Mouse (Mus musculus) intestine, embryonic 16.5 days (tissue): Measurements from ENCODE around the gene B230307C23Rik. TPM values are rescaled to one million over a fixed set of nuclear protein-coding genes. Genes with fewer than 3 reads are reported as not detected.
"Not testable (repeated sequence)": the region's sequence is repeated elsewhere in the genome, so short reads cannot be mapped to it uniquely, and the experiment has no call there.

Source experiments
- ATAC-seq: fragments of 200-750 bp; cut with Nextera tagmentation; 2 replicates; pipeline ENCODE4 v1.8.0; 2017; ENCODE audit warnings: moderate TSS enrichment, moderate library complexity
- H3K27ac ChIP-seq: fragments of 300-500 bp; sonication (generic); 2 replicates; pipeline ENCODE4 v1.5.1; 2014; ENCODE audit warnings: mild to moderate bottlenecking, low read length
- H3K27me3 ChIP-seq: fragments of 300-500 bp; sonication (generic); replicated peaks from 2 replicates; pipeline ENCODE4 v1.6.1; 2014; ENCODE audit warnings: low read length, control low read depth, mixed read lengths; ENCODE audit not compliant: control insufficient read depth, insufficient read depth
- H3K36me3 ChIP-seq: fragments of 300-500 bp; sonication (generic); 2 replicates; pipeline ENCODE4 v1.6.1; 2014; ENCODE audit warnings: low read length, control low read depth; ENCODE audit not compliant: control insufficient read depth, insufficient read depth
- H3K4me1 ChIP-seq: fragments of 300-500 bp; sonication (generic); 2 replicates; pipeline ENCODE4 v1.6.1; 2014; ENCODE audit warnings: low read length, control low read depth, mixed read lengths; ENCODE audit not compliant: control insufficient read depth, insufficient read depth
- H3K4me2 ChIP-seq: fragments of 300-500 bp; sonication (generic); 2 replicates; pipeline ENCODE4 v1.6.1; 2014; ENCODE audit warnings: low read depth, low read length, control low read depth
- H3K4me3 ChIP-seq: fragments of 300-500 bp; sonication (generic); 2 replicates; pipeline ENCODE4 v1.5.1; 2014; ENCODE audit warnings: mild to moderate bottlenecking, low read length
- H3K9ac ChIP-seq: fragments of 300-500 bp; sonication (generic); 2 replicates; pipeline ENCODE4 v1.6.1; 2014; ENCODE audit warnings: low read depth, low read length
- H3K9me3 ChIP-seq: fragments of 300-500 bp; sonication (generic); 2 replicates; pipeline ENCODE4 v1.6.1; 2016; ENCODE audit warnings: low read length, control low read depth; ENCODE audit not compliant: control insufficient read depth
- WGBS: fragments of 180-500 bp; shearing (Covaris S2); extraction: QIAGEN DNeasy Blood & Tissue Kit; methylation state at CpG from one replicate; pipeline ENCODE4 v1.1.7; 2014; 5-methylcytosine and 5-hydroxymethylcytosine counted together
- polyA plus RNA-seq: library from polyadenylated mRNA; unstranded; fragments of >200 nt; fragmentation: Nextera tagmentation; extraction: Ambion mirVana; gene quantifications from 2 replicates; pipeline ENCODE4 v1.2.1, GENCODE M21; 2015

B230307C23Rik gene
- polyA plus RNA-seq, 1 experiment from 2014 or later, result 26.5 TPM

- not testable (repeated sequence) for ATAC-seq, H3K4me2 ChIP-seq, H3K4me3 ChIP-seq, H3K9ac ChIP-seq, H3K27me3 ChIP-seq, H3K36me3 ChIP-seq, H3K9me3 ChIP-seq, H3K27ac ChIP-seq, H3K4me1 ChIP-seq
- 70% methylated on average over 3 of the region's 3 CpGs for WGBS
These were observed 4.6 kb upstream of the B230307C23Rik start for GRCm38 (mm10) chr16:97992477-97992876.

DNA sequence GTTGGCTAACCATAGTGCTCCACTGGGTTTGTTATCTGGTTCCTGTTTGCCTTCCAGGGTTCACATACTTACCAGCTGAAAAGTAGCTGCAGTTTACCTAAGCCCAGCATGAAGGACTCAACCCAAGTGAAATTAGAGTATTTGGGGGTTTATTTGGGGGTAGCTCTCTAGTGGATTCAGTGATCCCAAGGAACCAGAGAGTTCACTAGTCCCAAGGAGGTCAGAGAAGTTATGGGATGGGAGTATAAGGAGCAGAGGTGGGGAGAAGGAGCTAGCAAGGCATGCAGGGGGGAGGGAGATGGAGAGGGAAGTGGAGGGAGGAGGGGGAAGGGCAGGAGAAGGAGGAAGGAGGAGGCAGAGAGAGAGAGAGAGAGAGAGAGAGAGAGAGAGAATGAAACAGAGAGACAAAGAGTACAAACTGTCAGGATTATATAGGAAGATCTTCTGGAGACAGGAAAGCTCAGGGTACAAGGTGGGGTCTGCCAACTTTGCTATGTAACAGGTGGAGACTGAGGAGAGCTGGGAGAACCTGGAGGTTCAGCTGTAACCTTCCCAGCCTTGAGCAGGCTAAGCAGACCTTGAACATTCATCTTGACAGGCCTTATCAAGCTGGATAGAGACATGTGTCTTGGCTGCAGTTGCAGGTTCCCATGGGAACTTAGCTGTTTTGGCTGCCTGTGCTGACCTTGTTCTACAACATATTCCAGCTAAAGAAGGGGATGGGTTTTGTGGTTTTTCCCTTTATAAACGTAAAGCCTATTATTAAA lies 1.1 kb upstream of the B230307C23Rik start:
- Histone ChIP-seq H3K27ac (peak overlapping the region; percentile 92), H3K4me1 (peaks cover 13% of the 10 kb centered on the region), H3K27me3 (no peaks in the 10 kb centered on the region), H3K9me3 (peaks cover 4% of the 10 kb centered on the region; the same call in 1 of the 2 replicates), H3K4me2 (peak overlapping the region; percentile 61), H3K4me3 (peak overlapping the region; percentile 64), H3K9ac (peak overlapping the region; percentile 70), H3K36me3 (0 out of 2 replicates have a peak, but pooled peaks cover 4% of the 10 kb centered on the region)
- peak; percentile 22 for ATAC-seq
- 5% methylated on average over 1 of the region's 1 CpGs for WGBS

DNA sequence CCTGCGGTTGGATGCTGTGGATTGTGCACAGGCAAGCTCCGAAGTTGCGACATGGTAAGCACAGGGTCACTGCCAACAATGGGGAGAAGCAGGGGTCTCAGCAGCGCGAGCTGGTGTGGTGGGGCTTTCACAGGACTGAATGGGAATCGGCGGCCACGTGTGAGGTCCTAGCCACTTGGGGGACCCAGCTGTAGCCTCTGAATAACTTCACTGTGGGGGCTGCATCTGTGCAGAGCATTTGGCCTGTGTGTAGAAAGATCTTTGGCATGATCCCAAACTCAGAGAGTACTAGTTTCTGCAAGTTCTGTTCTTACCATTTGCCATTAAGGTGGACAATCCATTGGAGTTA lies 242 bp downstream of the B230307C23Rik start:
- H3K9ac ChIP-seq, result peak overlapping the region; percentile 70
- under 1% methylated on average over 8 of the region's 8 CpGs for WGBS
- H3K4me2 ChIP-seq, result peak overlapping the region; percentile 61
- not testable (repeated sequence) for H3K9me3 ChIP-seq, H3K36me3 ChIP-seq, H3K27me3 ChIP-seq
- H3K4me3 ChIP-seq, result peak overlapping the region; percentile 64
- peak overlapping the region; percentile 92 for H3K27ac ChIP-seq
- peaks cover 13% of the 10 kb centered on the region for H3K4me1 ChIP-seq
- peak; percentile 47; the same call in 1 of the 2 replicates for ATAC-seq

DNA sequence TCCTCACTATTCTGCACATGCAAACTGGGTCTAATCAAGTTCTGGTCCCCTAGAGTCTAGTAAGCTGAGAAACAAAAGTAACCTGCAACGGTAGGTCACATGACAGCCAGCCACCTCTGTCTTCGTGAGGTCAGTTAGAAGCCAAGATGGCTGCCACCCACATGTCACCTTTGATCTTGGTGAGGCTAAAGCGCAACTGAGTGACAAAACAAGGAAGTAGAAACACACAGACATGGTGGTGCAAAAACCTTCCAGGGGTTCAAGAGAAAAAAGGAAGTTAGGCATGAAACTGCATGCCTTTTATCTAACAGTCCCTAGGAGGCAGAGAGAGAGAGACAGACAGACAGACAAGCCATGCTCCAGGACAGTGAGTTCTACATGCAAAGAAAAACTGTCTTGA lies 25.0 kb downstream of the B230307C23Rik start:
- 96% methylated on average over 3 of the region's 3 CpGs for WGBS
- Histone ChIP-seq H3K36me3 (peaks cover 2% of the 10 kb centered on the region; the same call in 1 of the 2 replicates), H3K9me3 (0 out of 2 replicates have a peak, but pooled peaks cover 3% of the 10 kb centered on the region), H3K4me3 (no peak overlapping the region), H3K9ac (no peak overlapping the region), H3K27ac (no peak overlapping the region), H3K4me2 (no peak overlapping the region), H3K27me3 (no peaks in the 10 kb centered on the region), H3K4me1 (no peaks in the 10 kb centered on the region)
- ATAC-seq, result no peak

- no peaks in the 10 kb centered on the region for H3K36me3 ChIP-seq
- no peak overlapping the region for H3K4me2 ChIP-seq
- no peak overlapping the region for H3K27ac ChIP-seq
- no peak overlapping the region for H3K4me3 ChIP-seq
- ATAC-seq, result no peak
- 81% methylated on average over 2 of the region's 2 CpGs for WGBS
- H3K9me3 ChIP-seq, result 0 out of 2 replicates have a peak, but pooled peaks cover 3% of the 10 kb centered on the region
- no peaks in the 10 kb centered on the region for H3K27me3 ChIP-seq
- no peak overlapping the region for H3K9ac ChIP-seq
- no peaks in the 10 kb centered on the region for H3K4me1 ChIP-seq
These were observed 25.7 kb downstream of the B230307C23Rik start for GRCm38 (mm10) chr16:98022657-98023345.

GRCm38 (mm10) chr16:98026186-98026585 lies 29.1 kb downstream of the B230307C23Rik start:
- H3K27ac ChIP-seq, H3K27me3 ChIP-seq, H3K9ac ChIP-seq, H3K36me3 ChIP-seq, ATAC-seq, H3K4me1 ChIP-seq, H3K9me3 ChIP-seq, H3K4me3 ChIP-seq, H3K4me2 ChIP-seq: not testable (repeated sequence)
- 82% methylated on average over 8 of the region's 8 CpGs for WGBS

- not testable (repeated sequence) for H3K4me1 ChIP-seq, H3K4me3 ChIP-seq, H3K36me3 ChIP-seq, H3K27ac ChIP-seq, H3K9ac ChIP-seq, H3K9me3 ChIP-seq, H3K4me2 ChIP-seq, H3K27me3 ChIP-seq, ATAC-seq
- WGBS, result 100% methylated on average over 2 of the region's 2 CpGs
These were observed 37.9 kb downstream of the B230307C23Rik start for GRCm38 (mm10) chr16:98034971-98035370.

GRCm38 (mm10) chr16:98041676-98042075 lies 44.6 kb downstream of the B230307C23Rik start:
- no peak overlapping the region for H3K27ac ChIP-seq
- ATAC-seq, result no peak
- WGBS, result 82% methylated on average over 2 of the region's 2 CpGs
- H3K27me3 ChIP-seq, result no peaks in the 10 kb centered on the region
- no peak overlapping the region for H3K4me2 ChIP-seq
- H3K36me3 ChIP-seq, result no peaks in the 10 kb centered on the region
- H3K4me3 ChIP-seq, result no peak overlapping the region
- H3K9me3 ChIP-seq, result no peaks in the 10 kb centered on the region
- no peak overlapping the region for H3K9ac ChIP-seq
- no peaks in the 10 kb centered on the region for H3K4me1 ChIP-seq

- WGBS, result 82% methylated on average over 3 of the region's 3 CpGs
- H3K4me1 ChIP-seq, H3K9ac ChIP-seq, H3K4me3 ChIP-seq, H3K27me3 ChIP-seq, H3K36me3 ChIP-seq, ATAC-seq, H3K27ac ChIP-seq, H3K9me3 ChIP-seq, H3K4me2 ChIP-seq: not testable (repeated sequence)
These were observed 82.3 kb downstream of the B230307C23Rik start for GRCm38 (mm10) chr16:98079382-98079781.
